Mouse (Mus musculus) testis, adult 2 months (tissue): ENCODE results near the gene Kcnip1.

Source experiments
- CTCF ChIP-seq: fragments of 200-500 bp; IDR thresholded peaks from 2 replicates; pipeline ENCODE4 v1.5.1; 2012; ENCODE audit warnings: low read depth, mild to moderate bottlenecking, inconsistent platforms, low read length, moderate library complexity; ENCODE audit not compliant: control insufficient read depth, insufficient read depth, insufficient replicate concordance
- POLR2A ChIP-seq: fragments of 200-500 bp; IDR thresholded peaks from 2 replicates; pipeline ENCODE4 v1.6.1; 2012; ENCODE audit warnings: low read depth, mild to moderate bottlenecking, inconsistent platforms, low read length, moderate library complexity; ENCODE audit not compliant: control insufficient read depth

DNA sequence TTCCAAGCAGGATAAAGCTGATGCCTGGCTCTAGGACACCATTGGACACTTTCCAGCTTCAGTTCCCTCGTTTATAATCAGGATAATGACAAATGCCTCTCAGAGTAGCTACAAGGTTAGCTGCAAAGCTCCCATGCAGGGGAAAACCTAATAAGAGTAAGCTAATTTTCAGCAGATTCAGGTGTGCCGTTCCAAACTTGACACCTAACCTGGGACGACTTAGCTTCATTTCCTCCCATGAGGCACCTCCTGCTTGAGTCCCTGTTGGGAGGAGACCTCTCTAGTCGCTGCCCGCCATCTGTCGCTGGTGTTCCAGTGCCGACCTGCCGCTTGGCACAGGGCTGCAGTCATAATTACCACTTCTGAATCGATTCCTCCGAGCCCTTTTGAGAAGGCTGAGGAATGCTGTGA lies 211.4 kb downstream of the Kcnip1 start:
- TF ChIP-seq CTCF (no peak), POLR2A (no peak)
